Mouse (Mus musculus) hindbrain, embryonic 14.5 days (tissue): Measurements from ENCODE around the gene Fam102a. TPM values are rescaled to one million over a fixed set of nuclear protein-coding genes. Genes with fewer than 3 reads are reported as not detected.
"Not testable (repeated sequence)": the region's sequence is repeated elsewhere in the genome, so short reads cannot be mapped to it uniquely, and the experiment has no call there.

Experiments used
- ATAC-seq: fragments of 200-750 bp; cut with Nextera tagmentation; 2 replicates; pipeline ENCODE4 v1.8.0; 2017; ENCODE audit warnings: moderate number of reproducible peaks, mild to moderate bottlenecking, moderate TSS enrichment, moderate library complexity; ENCODE audit not compliant: low FRiP score
- DNase-seq: peaks from one replicate; pipeline ENCODE4 v3.0.0-alpha.2; 2015; ENCODE audit warnings: low spot score
- H3K27ac ChIP-seq: fragments of 300-500 bp; sonication (generic); 2 replicates; pipeline ENCODE4 v1.5.1; 2014; ENCODE audit warnings: mild to moderate bottlenecking, moderate library complexity
- H3K27me3 ChIP-seq: fragments of 300-500 bp; sonication (generic); 2 replicates; pipeline ENCODE4 v1.6.1; 2014; ENCODE audit warnings: mild to moderate bottlenecking, low read length, mixed read lengths; ENCODE audit not compliant: control insufficient read depth, insufficient read depth
- H3K36me3 ChIP-seq: fragments of 300-500 bp; sonication (generic); replicated peaks from 2 replicates; pipeline ENCODE4 v1.6.1; 2014; ENCODE audit not compliant: control insufficient read depth, insufficient read depth
- H3K4me1 ChIP-seq: fragments of 300-500 bp; sonication (generic); replicated peaks from 2 replicates; pipeline ENCODE4 v1.6.1; 2014; ENCODE audit warnings: antibody characterized with exemption, low read length, mixed read lengths; ENCODE audit not compliant: control insufficient read depth, insufficient read depth
- H3K4me2 ChIP-seq: fragments of 300-500 bp; sonication (generic); replicated peaks from 2 replicates; pipeline ENCODE4 v1.6.1; 2014; ENCODE audit warnings: mild to moderate bottlenecking, moderate library complexity
- H3K4me3 ChIP-seq: fragments of 300-500 bp; sonication (generic); replicated peaks from 2 replicates; pipeline ENCODE4 v1.5.1; 2014; ENCODE audit warnings: mild to moderate bottlenecking, low read length
- H3K9ac ChIP-seq: fragments of 300-500 bp; sonication (generic); 2 replicates; pipeline ENCODE4 v1.6.1; 2014
- H3K9me3 ChIP-seq: fragments of 300-500 bp; sonication (generic); 2 replicates; pipeline ENCODE4 v1.6.1; 2016; ENCODE audit warnings: low read length; ENCODE audit not compliant: control insufficient read depth
- WGBS: fragments of 180-500 bp; shearing (Covaris S2); extraction: QIAGEN DNeasy Blood & Tissue Kit; methylation state at CpG from one replicate; pipeline ENCODE4 v1.1.7; 2014; 5-methylcytosine and 5-hydroxymethylcytosine counted together
- polyA plus RNA-seq: library from polyadenylated mRNA; unstranded; fragments of >200 nt; fragmentation: Nextera tagmentation; extraction: Ambion mirVana; gene quantifications from 2 replicates; pipeline ENCODE4 v1.2.1, GENCODE M21; 2014

The Fam102a gene
- 7.8 and 8.3 TPM in 2 replicates for polyA plus RNA-seq

GRCm38 (mm10) chr2:32534733-32535471, at the start of gene Fam102a:
Fam102a (plus strand) TSS chr2:32535332.
- peak within 1 kb of the TSS; percentile 98 for H3K9ac ChIP-seq
- H3K9me3 ChIP-seq, result no peaks in the 10 kb centered on the region
- DNase-seq (peak; percentile 96), ATAC-seq (peak; percentile 96)
- H3K4me2 ChIP-seq, result peak within 1 kb of the TSS; percentile 88
- no peaks in the 10 kb centered on the region for H3K36me3 ChIP-seq
- H3K4me3 ChIP-seq, result peak within 1 kb of the TSS; percentile 94
- no peaks in the 10 kb centered on the region for H3K27me3 ChIP-seq
- H3K27ac ChIP-seq, result peak within 1 kb of the TSS; percentile 93
- under 1% methylated on average over 65 of the region's 67 CpGs for WGBS
- H3K4me1 ChIP-seq, result peaks cover 48% of the 10 kb centered on the region

GRCm38 (mm10) chr2:32485751-32486150, 49.4 kb upstream of the Fam102a start:
- Histone ChIP-seq H3K9ac (no peak overlapping the region), H3K4me2 (no peak overlapping the region), H3K9me3 (no peaks in the 10 kb centered on the region), H3K27ac (no peak overlapping the region), H3K36me3 (no peaks in the 10 kb centered on the region), H3K4me3 (no peak overlapping the region), H3K27me3 (no peaks in the 10 kb centered on the region), H3K4me1 (no peaks in the 10 kb centered on the region)
- ATAC-seq, result no peak
- DNase-seq, result no peak
- WGBS, result 91% methylated on average over 4 of the region's 4 CpGs

GRCm38 (mm10) chr2:32486155-32486554, 49.0 kb upstream of the Fam102a start:
- no peak overlapping the region for H3K4me2 ChIP-seq
- WGBS, result 91% methylated on average over 9 of the region's 9 CpGs

GRCm38 (mm10) chr2:32487124-32487623, 48.0 kb upstream of the Fam102a start:
- no peaks in the 10 kb centered on the region for H3K27me3 ChIP-seq
- H3K9ac ChIP-seq, result no peak overlapping the region
- no peak overlapping the region for H3K4me3 ChIP-seq
- H3K36me3 ChIP-seq, result no peaks in the 10 kb centered on the region
- no peak overlapping the region for H3K4me2 ChIP-seq
- ATAC-seq (peak; percentile 75), DNase-seq (peak; percentile 91)
- H3K9me3 ChIP-seq, result no peaks in the 10 kb centered on the region
- no peak overlapping the region for H3K27ac ChIP-seq
- 6% methylated on average over 6 of the region's 6 CpGs for WGBS
- no peaks in the 10 kb centered on the region for H3K4me1 ChIP-seq

More at GRCm38 (mm10) chr2:32486155-32486554, 49.0 kb upstream of the Fam102a start:
- ATAC-seq (no peak), DNase-seq (no peak)
- Histone ChIP-seq H3K9ac (no peak overlapping the region), H3K27ac (no peak overlapping the region), H3K36me3 (no peaks in the 10 kb centered on the region), H3K4me3 (no peak overlapping the region), H3K4me1 (no peaks in the 10 kb centered on the region), H3K9me3 (no peaks in the 10 kb centered on the region), H3K27me3 (no peaks in the 10 kb centered on the region)

DNA sequence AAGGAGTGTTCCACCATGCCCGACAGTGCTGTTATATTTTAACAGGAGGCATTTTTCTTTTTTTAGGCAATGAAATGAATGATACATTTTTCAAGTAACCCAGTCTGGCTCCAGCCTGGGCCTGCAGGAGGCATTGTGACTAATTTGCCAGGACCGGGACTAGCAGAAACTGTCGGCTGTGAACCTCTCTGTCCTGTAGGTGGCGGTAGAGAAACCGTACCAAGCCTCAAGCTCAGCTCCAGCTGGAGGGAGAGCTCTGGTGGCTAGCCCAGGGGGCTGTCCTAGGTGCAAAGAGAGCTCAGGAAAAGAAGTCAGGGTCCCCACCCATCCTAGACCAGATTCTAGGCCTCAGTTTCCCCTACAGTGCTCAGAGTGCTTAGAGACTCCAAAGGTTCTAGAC, 46.5 kb upstream of the Fam102a start:
- Histone ChIP-seq H3K36me3 (no peaks in the 10 kb centered on the region), H3K27me3 (no peaks in the 10 kb centered on the region), H3K4me2 (no peak overlapping the region), H3K9ac (no peak overlapping the region), H3K9me3 (no peaks in the 10 kb centered on the region), H3K4me1 (no peaks in the 10 kb centered on the region), H3K27ac (no peak overlapping the region), H3K4me3 (no peak overlapping the region)
- no peak for ATAC-seq
- DNase-seq, result peak; percentile 85
- 2% methylated on average over 5 of the region's 5 CpGs for WGBS

- ATAC-seq, H3K36me3 ChIP-seq, H3K4me2 ChIP-seq: not testable (repeated sequence)
Observed at GRCm38 (mm10) chr2:32490730-32491129, 44.4 kb upstream of the Fam102a start.

DNA sequence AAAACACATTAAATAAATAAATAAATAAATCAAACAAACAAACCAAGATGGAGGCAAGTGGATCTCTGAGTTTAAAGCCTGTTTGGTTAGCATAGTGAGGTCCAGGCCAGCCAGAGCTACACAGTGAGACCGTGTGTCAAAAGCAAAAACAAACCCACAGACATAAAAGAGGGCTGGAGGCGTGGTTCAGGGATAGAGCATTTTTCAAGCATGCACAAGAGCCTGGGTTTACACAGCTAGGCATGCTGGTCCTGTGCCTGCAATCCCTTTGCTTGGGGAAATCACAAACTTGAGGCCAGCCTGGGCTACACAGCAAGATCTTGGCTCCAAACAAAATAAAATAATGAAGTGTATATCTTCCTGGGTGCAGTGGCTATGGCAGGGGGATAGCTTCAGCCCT, 42.5 kb upstream of the Fam102a start:
- no peak for ATAC-seq
- Histone ChIP-seq H3K4me3 (no peak overlapping the region), H3K9me3 (no peaks in the 10 kb centered on the region), H3K9ac (no peak overlapping the region), H3K27ac (no peak overlapping the region), H3K27me3 (no peaks in the 10 kb centered on the region), H3K36me3 (no peaks in the 10 kb centered on the region), H3K4me1 (no peaks in the 10 kb centered on the region), H3K4me2 (no peak overlapping the region)
- 73% methylated on average over 2 of the region's 2 CpGs for WGBS
- DNase-seq, result no peak

More at GRCm38 (mm10) chr2:32490730-32491129, 44.4 kb upstream of the Fam102a start:
- not testable (repeated sequence) for H3K27me3 ChIP-seq, H3K9ac ChIP-seq, DNase-seq, H3K9me3 ChIP-seq, H3K4me1 ChIP-seq, H3K4me3 ChIP-seq, H3K27ac ChIP-seq

- Histone ChIP-seq H3K27ac (no peak overlapping the region), H3K9me3 (no peaks in the 10 kb centered on the region), H3K9ac (no peak overlapping the region), H3K36me3 (no peaks in the 10 kb centered on the region), H3K4me2 (no peak overlapping the region), H3K4me1 (no peaks in the 10 kb centered on the region), H3K4me3 (no peak overlapping the region), H3K27me3 (no peaks in the 10 kb centered on the region)
- DNase-seq (no peak), ATAC-seq (no peak)
- 80% methylated on average over 12 of the region's 12 CpGs for WGBS
Observed at GRCm38 (mm10) chr2:32493301-32493701, 41.8 kb upstream of the Fam102a start.

- H3K9me3 ChIP-seq, result no peaks in the 10 kb centered on the region
- ATAC-seq (no peak), DNase-seq (no peak)
- no peaks in the 10 kb centered on the region for H3K36me3 ChIP-seq
- 85% methylated on average over 2 of the region's 2 CpGs for WGBS
- no peak overlapping the region for H3K9ac ChIP-seq
- H3K4me1 ChIP-seq, result no peaks in the 10 kb centered on the region
- H3K4me2 ChIP-seq, result no peak overlapping the region
- H3K27me3 ChIP-seq, result no peaks in the 10 kb centered on the region
- H3K4me3 ChIP-seq, result no peak overlapping the region
- no peak overlapping the region for H3K27ac ChIP-seq
Observed at GRCm38 (mm10) chr2:32494522-32494921, 40.6 kb upstream of the Fam102a start.
